Mouse (Mus musculus) stomach, embryonic 15.5 days (tissue): ENCODE measurements around the gene Ppfia4. TPM values are rescaled to one million over a fixed set of nuclear protein-coding genes. Genes with fewer than 3 reads are reported as not detected.

Source experiments
- ATAC-seq: fragments of 200-750 bp; cut with Nextera tagmentation; 2 replicates; pipeline ENCODE4 v1.8.0; 2017; ENCODE audit warnings: low read depth, moderate number of reproducible peaks, moderate TSS enrichment; ENCODE audit not compliant: insufficient read depth, low FRiP score
- H3K27ac ChIP-seq: fragments of 300-500 bp; sonication (generic); 2 replicates; pipeline ENCODE4 v1.5.1; 2015; ENCODE audit warnings: mild to moderate bottlenecking, inconsistent platforms
- H3K27me3 ChIP-seq: fragments of 300-500 bp; sonication (generic); replicated peaks from 2 replicates; pipeline ENCODE4 v1.6.1; 2015; ENCODE audit warnings: inconsistent platforms
- H3K36me3 ChIP-seq: fragments of 300-500 bp; sonication (generic); 2 replicates; pipeline ENCODE4 v1.6.1; 2015; ENCODE audit warnings: inconsistent platforms
- H3K4me1 ChIP-seq: fragments of 300-500 bp; sonication (generic); 2 replicates; pipeline ENCODE4 v1.6.1; 2015; ENCODE audit warnings: inconsistent platforms
- H3K4me2 ChIP-seq: fragments of 300-500 bp; sonication (generic); 2 replicates; pipeline ENCODE4 v1.6.1; 2015; ENCODE audit warnings: mild to moderate bottlenecking, inconsistent platforms
- H3K4me3 ChIP-seq: fragments of 300-500 bp; sonication (generic); replicated peaks from 2 replicates; pipeline ENCODE4 v1.5.1; 2015; ENCODE audit warnings: inconsistent platforms
- H3K9ac ChIP-seq: fragments of 300-500 bp; sonication (generic); 2 replicates; pipeline ENCODE4 v1.6.1; 2015; ENCODE audit warnings: inconsistent platforms
- H3K9me3 ChIP-seq: fragments of 300-500 bp; sonication (generic); 2 replicates; pipeline ENCODE4 v1.6.1; 2016; ENCODE audit warnings: inconsistent platforms
- WGBS: fragments of 180-500 bp; shearing (Covaris S2); methylation state at CpG from one replicate; pipeline ENCODE4 v1.1.7; 2015; 5-methylcytosine and 5-hydroxymethylcytosine counted together
- polyA plus RNA-seq: library from polyadenylated mRNA; unstranded; fragments of >200 nt; fragmentation: Nextera tagmentation; extraction: Ambion mirVana; gene quantifications from 2 replicates; pipeline ENCODE4 v1.2.1, GENCODE M21; 2015

The Ppfia4 gene
- polyA plus RNA-seq = 5.8 and 6.1 TPM in 2 replicates

DNA sequence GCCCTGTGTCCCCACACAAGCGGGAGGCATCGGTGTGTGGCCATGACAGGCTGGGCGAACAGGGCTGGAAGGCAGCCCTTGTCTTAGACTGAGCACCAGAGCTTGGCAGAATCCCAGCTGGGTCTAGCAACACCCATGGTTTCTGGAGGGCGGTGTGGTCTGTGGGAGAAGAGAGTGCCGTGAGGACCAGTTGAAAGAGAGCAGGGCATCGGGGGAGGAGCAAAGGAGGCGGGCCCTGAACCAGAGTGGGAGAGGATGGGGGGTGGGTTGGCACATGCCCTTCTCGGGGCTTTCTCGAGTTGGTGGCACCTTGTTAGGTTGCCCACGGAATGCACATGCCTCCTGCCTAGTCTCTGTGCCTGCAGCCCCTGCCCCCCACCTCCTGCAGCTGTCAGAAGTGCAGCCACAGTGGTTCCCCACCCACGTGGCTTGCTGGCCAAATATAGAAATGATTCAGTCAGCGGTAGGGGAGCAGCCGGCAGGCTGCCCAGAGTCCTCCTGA, at the start of gene Ppfia4:
TSS of gene Ppfia4 (minus strand) at position 159 of the 502 bp plus-strand sequence.
- 42% methylated on average over 13 of the region's 13 CpGs for WGBS
- ATAC-seq = peak; percentile 72
- Histone ChIP-seq H3K27ac (no peak within 1 kb of the TSS), H3K4me3 (no peak within 1 kb of the TSS), H3K4me1 (peaks cover 8% of the 10 kb centered on the region; the same call in 1 of the 2 replicates), H3K9me3 (no peaks in the 10 kb centered on the region), H3K27me3 (no peaks in the 10 kb centered on the region), H3K9ac (no peak within 1 kb of the TSS), H3K36me3 (no peaks in the 10 kb centered on the region), H3K4me2 (peak within 1 kb of the TSS; percentile 32)

DNA sequence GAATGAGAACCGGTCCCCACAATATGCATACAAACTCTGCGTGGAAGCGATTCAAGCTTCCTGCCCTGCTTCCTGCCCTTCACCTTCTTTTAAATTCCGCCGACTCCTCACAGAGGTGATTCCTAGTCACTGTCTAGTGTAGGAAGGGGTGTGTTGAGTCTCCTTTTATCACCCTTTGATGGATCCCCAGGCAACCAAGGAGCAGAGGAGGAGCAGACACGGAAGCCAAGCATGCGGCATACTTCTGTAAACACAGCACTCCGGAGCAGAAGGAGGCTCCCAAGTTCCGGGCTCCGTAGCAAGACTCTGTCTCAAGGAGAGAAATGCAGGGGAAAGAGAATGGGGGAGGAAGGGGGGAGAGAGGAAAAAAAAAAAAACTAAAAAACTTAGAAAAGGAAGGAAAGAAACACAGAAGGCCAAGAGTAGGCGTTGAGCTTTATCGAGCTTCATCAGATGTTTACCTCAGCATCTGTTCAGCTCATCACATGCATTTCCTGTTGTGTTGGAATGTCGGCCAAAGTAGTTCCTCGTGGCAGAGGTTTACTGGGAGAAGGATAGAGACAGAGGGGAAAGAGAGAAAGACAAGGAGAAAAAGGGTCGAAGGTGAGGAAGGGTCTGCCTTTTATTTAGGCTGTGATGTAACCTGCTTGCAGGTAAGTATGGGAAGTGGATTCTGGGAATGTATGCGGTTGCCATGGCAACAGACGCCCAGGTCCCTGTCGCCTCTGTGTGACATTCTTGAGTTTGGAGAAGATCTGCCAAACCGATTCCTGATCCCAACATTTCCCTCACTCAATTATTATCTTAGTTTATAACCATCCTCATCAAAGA, 49.3 kb upstream of the Ppfia4 start:
- H3K4me1 ChIP-seq = peaks cover 5% of the 10 kb centered on the region; the same call in 1 of the 2 replicates
- H3K4me3 ChIP-seq = peak overlapping the region; percentile 30
- H3K4me2 ChIP-seq = peak overlapping the region; percentile 51
- H3K27ac ChIP-seq = no peak overlapping the region
- no peak for ATAC-seq
- H3K27me3 ChIP-seq = no peaks in the 10 kb centered on the region
- no peaks in the 10 kb centered on the region for H3K36me3 ChIP-seq
- no peaks in the 10 kb centered on the region for H3K9me3 ChIP-seq
- no peak overlapping the region for H3K9ac ChIP-seq
- 4% methylated on average over 19 of the region's 19 CpGs for WGBS

DNA sequence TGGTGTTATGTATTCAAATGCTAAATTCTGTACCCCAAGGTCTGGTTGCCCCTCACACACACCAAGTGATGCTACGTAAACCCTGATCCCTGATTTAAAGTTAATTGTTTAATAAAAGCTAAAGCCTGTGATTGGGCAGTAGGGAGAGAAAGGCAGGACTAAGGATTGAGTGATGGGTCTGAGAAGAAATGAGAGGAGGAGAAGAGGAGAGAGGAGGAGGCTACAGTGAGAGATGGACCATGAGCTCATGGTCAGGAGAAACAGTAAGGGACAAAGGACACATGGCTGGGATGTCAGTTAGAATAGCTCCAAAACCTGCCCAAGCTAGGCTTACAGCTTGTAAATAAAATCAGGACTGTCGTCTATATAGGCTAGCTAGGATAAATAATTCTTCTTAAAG, 48.3 kb upstream of the Ppfia4 start:
- no peak for ATAC-seq
- no peak overlapping the region for H3K27ac ChIP-seq
- no peaks in the 10 kb centered on the region for H3K36me3 ChIP-seq
- H3K9me3 ChIP-seq = no peaks in the 10 kb centered on the region
- H3K4me2 ChIP-seq = no peak overlapping the region
- no peaks in the 10 kb centered on the region for H3K27me3 ChIP-seq
- peaks cover 5% of the 10 kb centered on the region; the same call in 1 of the 2 replicates for H3K4me1 ChIP-seq
- 52% methylated on average over 2 of the region's 2 CpGs for WGBS
- no peak overlapping the region for H3K9ac ChIP-seq
- no peak overlapping the region for H3K4me3 ChIP-seq

- no peaks in the 10 kb centered on the region for H3K4me1 ChIP-seq
- H3K4me2 ChIP-seq = no peak overlapping the region
- H3K36me3 ChIP-seq = no peaks in the 10 kb centered on the region
- H3K27me3 ChIP-seq = no peaks in the 10 kb centered on the region
- no peak overlapping the region for H3K4me3 ChIP-seq
- no peak overlapping the region for H3K27ac ChIP-seq
- no peak for ATAC-seq
- H3K9ac ChIP-seq = no peak overlapping the region
- WGBS = 65% methylated on average over 2 of the region's 2 CpGs
- H3K9me3 ChIP-seq = no peaks in the 10 kb centered on the region
Measured at GRCm38 (mm10) chr1:134374124-134374523, 41.4 kb upstream of the Ppfia4 start.

- WGBS = 52% methylated on average over 9 of the region's 9 CpGs
- H3K27me3 ChIP-seq = no peaks in the 10 kb centered on the region
Measured at GRCm38 (mm10) chr1:134368777-134369337, 36.1 kb upstream of the Ppfia4 start.

DNA sequence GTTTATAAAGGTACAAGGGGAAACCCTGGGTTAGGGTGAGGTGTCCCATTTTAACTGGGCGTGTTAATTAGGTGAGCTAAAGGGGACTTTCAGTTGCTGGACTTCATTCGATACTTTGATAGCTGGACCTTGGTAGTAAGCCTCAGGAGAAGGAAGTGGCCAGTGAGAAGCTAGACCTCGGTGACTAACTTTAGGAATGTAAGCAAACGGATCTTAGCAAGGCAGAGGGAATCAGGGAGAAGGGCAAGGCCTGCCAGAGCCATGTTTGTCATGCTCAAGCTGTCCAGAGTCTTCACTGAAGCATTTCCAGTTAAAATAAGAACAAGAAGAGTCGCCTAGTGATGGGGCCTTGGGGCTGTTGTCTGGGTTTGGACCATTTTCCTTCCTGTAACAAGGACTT, 32.8 kb upstream of the Ppfia4 start:
- H3K4me1 ChIP-seq = peaks cover 3% of the 10 kb centered on the region
- H3K27ac ChIP-seq = no peak overlapping the region
- no peaks in the 10 kb centered on the region for H3K9me3 ChIP-seq
- 59% methylated on average over 5 of the region's 5 CpGs for WGBS
- no peak overlapping the region for H3K4me3 ChIP-seq
- no peaks in the 10 kb centered on the region for H3K27me3 ChIP-seq
- H3K4me2 ChIP-seq = no peak overlapping the region
- no peak for ATAC-seq
- H3K9ac ChIP-seq = no peak overlapping the region
- H3K36me3 ChIP-seq = no peaks in the 10 kb centered on the region

More at GRCm38 (mm10) chr1:134368777-134369337, 36.1 kb upstream of the Ppfia4 start:
- Histone ChIP-seq H3K36me3 (no peaks in the 10 kb centered on the region), H3K4me3 (no peak overlapping the region), H3K4me2 (no peak overlapping the region), H3K9ac (no peak overlapping the region), H3K27ac (no peak overlapping the region), H3K4me1 (no peaks in the 10 kb centered on the region), H3K9me3 (no peaks in the 10 kb centered on the region)
- ATAC-seq = no peak

DNA sequence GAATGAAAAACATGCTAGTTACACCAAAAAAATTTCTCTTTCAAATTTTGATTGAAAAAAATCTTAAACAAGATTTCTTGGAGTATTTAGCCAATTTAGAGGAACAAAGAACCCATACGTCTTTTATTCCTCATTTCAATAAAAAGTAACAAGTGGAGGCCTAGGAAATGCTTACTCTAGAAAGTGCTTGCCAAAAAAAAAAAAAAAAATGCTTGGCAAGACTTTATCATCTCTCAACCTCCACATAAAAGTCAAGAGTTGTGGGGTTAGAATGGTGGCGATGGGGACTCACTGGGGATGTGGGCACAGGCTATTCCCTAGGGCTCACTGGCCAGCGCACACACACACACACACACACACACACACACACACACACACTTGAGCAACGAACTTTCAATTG, 30.5 kb upstream of the Ppfia4 start:
- Histone ChIP-seq H3K4me2 (no peak overlapping the region), H3K36me3 (0 out of 2 replicates have a peak, but pooled peaks cover 4% of the 10 kb centered on the region), H3K27ac (no peak overlapping the region), H3K4me1 (peaks cover 3% of the 10 kb centered on the region), H3K4me3 (no peak overlapping the region), H3K9me3 (no peaks in the 10 kb centered on the region), H3K9ac (no peak overlapping the region), H3K27me3 (no peaks in the 10 kb centered on the region)
- 77% methylated on average over 4 of the region's 4 CpGs for whole genome bisulfite sequencing
- no peak for ATAC-seq

GRCm38 (mm10) chr1:134361857-134362212, 29.1 kb upstream of the Ppfia4 start, which contains the start of gene Tmem183a:
Tmem183a (minus strand) TSS chr1:134361979.
- Histone ChIP-seq H3K4me1 (peaks cover 5% of the 10 kb centered on the region), H3K27me3 (no peaks in the 10 kb centered on the region), H3K4me3 (peak within 1 kb of the TSS; percentile 72), H3K27ac (peak within 1 kb of the TSS; percentile 78), H3K9ac (peak within 1 kb of the TSS; percentile 60), H3K9me3 (no peaks in the 10 kb centered on the region), H3K4me2 (peak within 1 kb of the TSS; percentile 70), H3K36me3 (0 out of 2 replicates have a peak, but pooled peaks cover 7% of the 10 kb centered on the region)
- peak; percentile 95 for ATAC-seq
- under 1% methylated on average over 38 of the region's 38 CpGs for WGBS

DNA sequence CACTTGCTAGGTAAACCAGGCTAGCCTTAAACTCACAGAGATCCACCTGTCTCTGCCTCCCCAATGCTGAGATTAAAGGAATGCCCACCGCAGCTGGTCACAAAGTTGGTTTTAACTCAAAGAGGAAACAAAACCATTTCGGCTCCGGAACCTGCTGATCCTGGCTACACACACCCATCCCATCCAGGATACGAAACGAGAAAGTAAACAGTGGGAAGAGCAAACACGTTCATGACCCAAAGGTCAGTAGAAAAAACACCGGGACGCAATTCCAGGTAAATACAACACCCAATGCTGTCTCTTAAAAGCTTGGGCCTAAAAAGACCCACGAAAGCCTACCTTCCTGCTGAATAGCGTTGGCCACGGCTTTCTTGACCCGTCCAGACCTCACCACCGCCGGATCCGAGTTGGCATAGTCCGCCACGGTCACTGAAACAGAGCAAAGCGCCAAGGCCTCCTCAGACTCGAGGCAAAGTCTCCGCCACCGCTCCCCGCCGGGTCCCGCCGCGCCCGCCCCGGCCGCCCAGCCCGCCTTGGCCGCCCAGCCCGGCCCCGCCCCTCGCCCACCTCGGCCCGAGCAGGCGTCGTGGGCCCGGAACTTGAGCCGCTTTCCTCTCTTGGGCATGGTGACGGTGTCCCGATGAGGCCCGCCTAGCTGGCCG, 28.6 kb upstream of the Ppfia4 start:
- no peaks in the 10 kb centered on the region for H3K9me3 ChIP-seq
- under 1% methylated on average over 40 of the region's 44 CpGs for WGBS

GRCm38 (mm10) chr1:134360656-134361055, 27.9 kb upstream of the Ppfia4 start:
- peak overlapping the region; percentile 60; the same call in 1 of the 2 replicates for H3K9ac ChIP-seq
- no peak for ATAC-seq
- H3K9me3 ChIP-seq = no peaks in the 10 kb centered on the region
- no peaks in the 10 kb centered on the region for H3K27me3 ChIP-seq
- H3K27ac ChIP-seq = no peak overlapping the region
- H3K36me3 ChIP-seq = peaks cover 7% of the 10 kb centered on the region; the same call in 1 of the 2 replicates
- H3K4me3 ChIP-seq = peak overlapping the region; percentile 72
- H3K4me2 ChIP-seq = peak overlapping the region; percentile 70
- H3K4me1 ChIP-seq = peaks cover 5% of the 10 kb centered on the region
- WGBS = 66% methylated on average over 7 of the region's 7 CpGs

More for the DNA sequence above, 28.6 kb upstream of the Ppfia4 start:
- H3K27me3 ChIP-seq = no peaks in the 10 kb centered on the region
- H3K36me3 ChIP-seq = 0 out of 2 replicates have a peak, but pooled peaks cover 7% of the 10 kb centered on the region
- peaks cover 5% of the 10 kb centered on the region for H3K4me1 ChIP-seq
- H3K27ac ChIP-seq = peak overlapping the region; percentile 78
- H3K9ac ChIP-seq = peak overlapping the region; percentile 60
- peak; percentile 88 for ATAC-seq
- peak overlapping the region; percentile 70 for H3K4me2 ChIP-seq
- peak overlapping the region; percentile 72 for H3K4me3 ChIP-seq

DNA sequence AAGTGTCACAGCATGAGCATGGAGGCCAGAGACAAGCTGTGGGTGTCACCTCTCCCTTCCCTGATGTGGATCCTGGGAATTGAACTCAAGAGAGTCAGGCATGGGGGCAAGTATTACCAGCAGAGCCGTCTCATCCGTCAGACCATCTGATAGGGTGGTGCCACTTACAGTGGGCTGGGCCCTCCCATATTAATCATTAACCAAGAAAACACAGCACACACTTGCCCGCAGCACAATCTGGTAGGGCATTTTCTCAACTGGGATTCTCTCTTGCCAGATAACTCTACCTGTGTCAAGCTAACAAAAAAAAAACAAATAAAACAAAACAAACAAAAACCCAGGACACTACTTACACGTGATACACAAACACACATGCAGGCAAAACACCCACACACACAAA, 24.7 kb upstream of the Ppfia4 start:
- Histone ChIP-seq H3K4me2 (no peak overlapping the region), H3K4me1 (peaks cover 5% of the 10 kb centered on the region), H3K9me3 (no peaks in the 10 kb centered on the region), H3K36me3 (peaks cover 16% of the 10 kb centered on the region; the same call in 1 of the 2 replicates), H3K9ac (no peak overlapping the region), H3K27ac (no peak overlapping the region), H3K4me3 (no peak overlapping the region), H3K27me3 (no peaks in the 10 kb centered on the region)
- no peak for ATAC-seq
- 59% methylated on average over 4 of the region's 4 CpGs for WGBS
